Mouse (Mus musculus): ENCODE results near the gene Bmpr1b. TPM values are rescaled to one million over a fixed set of nuclear protein-coding genes. Genes with fewer than 3 reads are reported as not detected.

The Bmpr1b gene
- polyA plus RNA-seq, 1 experiment from 2014 or later = 2.1 TPM

DNA sequence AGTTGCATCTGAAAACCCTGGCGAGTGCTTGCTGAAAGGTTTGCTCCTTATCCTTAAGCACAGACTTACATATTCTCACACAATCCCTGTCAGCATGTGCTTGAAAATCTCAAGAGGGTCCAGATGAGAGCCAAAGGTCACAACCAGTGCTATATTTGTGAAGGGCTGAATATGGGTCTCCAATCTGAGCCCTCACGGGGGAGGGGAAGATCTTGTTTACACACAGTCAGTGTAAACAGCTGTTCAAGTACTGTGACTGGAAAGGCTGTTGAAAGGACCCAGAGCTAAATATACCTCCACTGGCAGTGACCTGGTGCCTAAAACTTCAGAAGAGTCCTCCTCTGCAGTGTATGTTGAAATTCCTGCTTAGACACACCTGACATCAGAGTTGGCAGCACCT lies 43.7 kb downstream of the Bmpr1b start:
- ATAC-seq (replicated peaks; ENCODE audit: low FRiP score, low TSS enrichment, low read depth) = no peak
- no peak for DNase-seq (ENCODE audit: low spot score)
- WGBS = 33% methylated on average over 2 of the region's 2 CpGs

GRCm38 (mm10) chr3:142124255-142124654 lies 45.0 kb downstream of the Bmpr1b start:
- no peaks in the 10 kb centered on the region for H3K9me3 ChIP-seq (ENCODE audit: control insufficient read depth, low read length)
- 62% methylated on average over 6 of the region's 6 CpGs for WGBS
- DNase-seq (ENCODE audit: low spot score) (no peak), ATAC-seq (replicated peaks; ENCODE audit: low FRiP score, low TSS enrichment, low read depth) (no peak)
- H3K4me2 ChIP-seq (ENCODE audit: low read length) = no peak overlapping the region
- peaks cover 7% of the 10 kb centered on the region; the same call in 1 of the 2 replicates for H3K4me1 ChIP-seq (replicated peaks; ENCODE audit: control insufficient read depth, insufficient read depth, low read length)
- no peak overlapping the region for H3K9ac ChIP-seq (ENCODE audit: low read length)
- no peaks in the 10 kb centered on the region for H3K36me3 ChIP-seq (ENCODE audit: control insufficient read depth, insufficient read depth, low read length)
- no peaks in the 10 kb centered on the region for H3K27me3 ChIP-seq (replicated peaks; ENCODE audit: control insufficient read depth, insufficient read depth, low read length)
- no peak overlapping the region for H3K27ac ChIP-seq (ENCODE audit: low read depth)
- H3K4me3 ChIP-seq (ENCODE audit: low read depth, low read length) = no peak overlapping the region

More for the DNA sequence above, 43.7 kb downstream of the Bmpr1b start:
- peaks cover 7% of the 10 kb centered on the region; the same call in 1 of the 2 replicates for H3K4me1 ChIP-seq (replicated peaks; ENCODE audit: control insufficient read depth, insufficient read depth, low read length)
- H3K4me3 ChIP-seq (ENCODE audit: low read depth, low read length) = no peak overlapping the region
- H3K9me3 ChIP-seq (ENCODE audit: control insufficient read depth, low read length) = no peaks in the 10 kb centered on the region
- H3K27me3 ChIP-seq (replicated peaks; ENCODE audit: control insufficient read depth, insufficient read depth, low read length) = no peaks in the 10 kb centered on the region
- no peaks in the 10 kb centered on the region for H3K36me3 ChIP-seq (ENCODE audit: control insufficient read depth, insufficient read depth, low read length)
- no peak overlapping the region for H3K27ac ChIP-seq (ENCODE audit: low read depth)
- no peak overlapping the region for H3K4me2 ChIP-seq (ENCODE audit: low read length)
- no peak overlapping the region for H3K9ac ChIP-seq (ENCODE audit: low read length)

DNA sequence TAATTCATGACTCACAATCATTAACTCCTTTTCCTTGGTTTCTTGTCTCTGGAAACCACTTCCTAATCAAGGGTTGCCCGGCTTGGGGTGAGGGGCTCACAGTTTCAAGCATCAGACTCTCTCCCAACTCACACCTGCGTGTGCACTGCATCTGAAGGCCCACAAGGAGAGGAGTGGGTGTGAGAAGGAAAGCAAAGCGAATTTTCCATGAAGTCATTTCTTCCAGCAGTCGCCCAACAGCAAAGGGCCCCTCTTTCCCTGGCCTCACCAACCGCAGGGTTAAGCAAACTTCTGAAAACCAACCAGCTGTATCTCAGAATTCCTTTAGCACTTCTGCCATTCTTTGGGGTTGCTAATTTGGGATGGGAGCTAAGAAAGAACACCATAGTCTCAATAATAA lies 46.8 kb downstream of the Bmpr1b start:
- WGBS = 84% methylated on average over 5 of the region's 5 CpGs
- DNase-seq (ENCODE audit: low spot score) (no peak), ATAC-seq (replicated peaks; ENCODE audit: low FRiP score, low TSS enrichment, low read depth) (no peak)
- H3K9me3 ChIP-seq (ENCODE audit: control insufficient read depth, low read length) = no peaks in the 10 kb centered on the region
- H3K4me1 ChIP-seq (replicated peaks; ENCODE audit: control insufficient read depth, insufficient read depth, low read length) = peaks cover 7% of the 10 kb centered on the region; the same call in 1 of the 2 replicates
- no peak overlapping the region for H3K4me3 ChIP-seq (ENCODE audit: low read depth, low read length)
- no peaks in the 10 kb centered on the region for H3K27me3 ChIP-seq (replicated peaks; ENCODE audit: control insufficient read depth, insufficient read depth, low read length)
- no peak overlapping the region for H3K27ac ChIP-seq (ENCODE audit: low read depth)
- H3K9ac ChIP-seq (ENCODE audit: low read length) = no peak overlapping the region
- no peak overlapping the region for H3K4me2 ChIP-seq (ENCODE audit: low read length)
- H3K36me3 ChIP-seq (ENCODE audit: control insufficient read depth, insufficient read depth, low read length) = no peaks in the 10 kb centered on the region

DNA sequence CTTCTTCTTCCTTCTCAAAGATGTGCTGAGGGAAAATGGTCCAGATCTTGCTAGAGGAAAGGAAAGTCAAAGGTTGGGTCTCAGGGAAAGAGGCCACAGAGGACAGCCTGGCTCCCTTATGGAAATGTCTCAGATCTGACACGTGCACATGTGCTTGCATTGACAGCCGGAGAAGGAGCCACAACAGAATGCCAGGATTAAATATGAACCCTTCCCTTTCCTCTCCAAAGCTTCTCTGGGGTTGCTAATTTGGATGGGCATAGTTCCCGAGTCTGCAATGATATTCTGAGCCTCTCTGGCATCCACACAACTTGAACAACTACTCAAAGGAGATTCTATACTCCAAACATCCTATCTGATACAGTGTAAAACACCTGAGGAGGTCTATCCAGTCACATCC lies 48.4 kb downstream of the Bmpr1b start:
- Histone ChIP-seq H3K4me2 (ENCODE audit: low read length) (no peak overlapping the region), H3K4me3 (ENCODE audit: low read depth, low read length) (no peak overlapping the region), H3K27ac (ENCODE audit: low read depth) (no peak overlapping the region), H3K4me1 (replicated peaks; ENCODE audit: control insufficient read depth, insufficient read depth, low read length) (peaks cover 5% of the 10 kb centered on the region; the same call in 1 of the 2 replicates), H3K9ac (ENCODE audit: low read length) (no peak overlapping the region), H3K27me3 (replicated peaks; ENCODE audit: control insufficient read depth, insufficient read depth, low read length) (no peaks in the 10 kb centered on the region), H3K36me3 (ENCODE audit: control insufficient read depth, insufficient read depth, low read length) (no peaks in the 10 kb centered on the region), H3K9me3 (ENCODE audit: control insufficient read depth, low read length) (no peaks in the 10 kb centered on the region)
- WGBS = 76% methylated on average over 3 of the region's 3 CpGs
- no peak for DNase-seq (ENCODE audit: low spot score)
- ATAC-seq (replicated peaks; ENCODE audit: low FRiP score, low TSS enrichment, low read depth) = no peak

- no peaks in the 10 kb centered on the region for H3K9me3 ChIP-seq (ENCODE audit: control insufficient read depth, low read length)
- H3K9ac ChIP-seq (ENCODE audit: low read length) = no peak overlapping the region
- H3K4me1 ChIP-seq (replicated peaks; ENCODE audit: control insufficient read depth, insufficient read depth, low read length) = no peaks in the 10 kb centered on the region
- no peak overlapping the region for H3K4me2 ChIP-seq (ENCODE audit: low read length)
- DNase-seq (ENCODE audit: low spot score) (no peak), ATAC-seq (replicated peaks; ENCODE audit: low FRiP score, low TSS enrichment, low read depth) (no peak)
- H3K27me3 ChIP-seq (replicated peaks; ENCODE audit: control insufficient read depth, insufficient read depth, low read length) = no peaks in the 10 kb centered on the region
- H3K27ac ChIP-seq (ENCODE audit: low read depth) = no peak overlapping the region
- H3K4me3 ChIP-seq (ENCODE audit: low read depth, low read length) = no peak overlapping the region
- no peaks in the 10 kb centered on the region for H3K36me3 ChIP-seq (ENCODE audit: control insufficient read depth, insufficient read depth, low read length)
- 73% methylated on average over 6 of the region's 6 CpGs for WGBS
Observed at GRCm38 (mm10) chr3:142114762-142115316, 54.4 kb downstream of the Bmpr1b start.

- Histone ChIP-seq H3K4me2 (ENCODE audit: low read length) (no peak overlapping the region), H3K27me3 (replicated peaks; ENCODE audit: control insufficient read depth, insufficient read depth, low read length) (no peaks in the 10 kb centered on the region), H3K4me3 (ENCODE audit: low read depth, low read length) (no peak overlapping the region), H3K27ac (ENCODE audit: low read depth) (no peak overlapping the region), H3K9me3 (ENCODE audit: control insufficient read depth, low read length) (no peaks in the 10 kb centered on the region), H3K36me3 (ENCODE audit: control insufficient read depth, insufficient read depth, low read length) (no peaks in the 10 kb centered on the region), H3K4me1 (replicated peaks; ENCODE audit: control insufficient read depth, insufficient read depth, low read length) (no peaks in the 10 kb centered on the region), H3K9ac (ENCODE audit: low read length) (no peak overlapping the region)
- no peak for ATAC-seq (replicated peaks; ENCODE audit: low FRiP score, low TSS enrichment, low read depth)
- WGBS = 87% methylated on average over 3 of the region's 3 CpGs
- no peak for DNase-seq (ENCODE audit: low spot score)
Observed at GRCm38 (mm10) chr3:142114190-142114589, 55.0 kb downstream of the Bmpr1b start.

- 80% methylated on average over 4 of the region's 4 CpGs for WGBS
- DNase-seq (ENCODE audit: low spot score) (no peak), ATAC-seq (replicated peaks; ENCODE audit: low FRiP score, low TSS enrichment, low read depth) (no peak)
- no peaks in the 10 kb centered on the region for H3K4me1 ChIP-seq (replicated peaks; ENCODE audit: control insufficient read depth, insufficient read depth, low read length)
- no peak overlapping the region for H3K27ac ChIP-seq (ENCODE audit: low read depth)
- no peaks in the 10 kb centered on the region for H3K36me3 ChIP-seq (ENCODE audit: control insufficient read depth, insufficient read depth, low read length)
- H3K27me3 ChIP-seq (replicated peaks; ENCODE audit: control insufficient read depth, insufficient read depth, low read length) = no peaks in the 10 kb centered on the region
- H3K4me2 ChIP-seq (ENCODE audit: low read length) = no peak overlapping the region
- no peaks in the 10 kb centered on the region for H3K9me3 ChIP-seq (ENCODE audit: control insufficient read depth, low read length)
- H3K9ac ChIP-seq (ENCODE audit: low read length) = no peak overlapping the region
- H3K4me3 ChIP-seq (ENCODE audit: low read depth, low read length) = no peak overlapping the region
Observed at GRCm38 (mm10) chr3:142113208-142113607, 56.0 kb downstream of the Bmpr1b start.

DNA sequence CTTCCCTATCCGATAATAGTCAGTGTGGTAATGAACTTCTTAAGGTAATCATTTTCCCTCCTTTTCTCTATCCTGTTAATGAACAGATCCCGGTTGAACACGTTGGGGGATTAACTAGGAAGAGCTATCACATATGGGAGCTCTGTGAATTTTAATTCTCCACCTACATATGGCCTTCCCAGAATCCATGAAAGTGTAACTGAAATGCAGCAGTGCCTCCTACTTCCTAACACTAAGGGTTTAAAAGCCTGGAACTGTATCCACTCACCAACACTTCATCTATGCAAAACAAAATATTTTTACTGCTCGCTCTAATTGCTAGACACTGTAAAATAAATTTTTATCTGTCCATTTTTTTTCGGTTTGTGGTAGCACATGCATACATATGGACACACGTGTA lies 63.0 kb downstream of the Bmpr1b start:
- Histone ChIP-seq H3K9ac (ENCODE audit: low read length) (no peak overlapping the region), H3K36me3 (ENCODE audit: control insufficient read depth, insufficient read depth, low read length) (no peaks in the 10 kb centered on the region), H3K27me3 (replicated peaks; ENCODE audit: control insufficient read depth, insufficient read depth, low read length) (no peaks in the 10 kb centered on the region), H3K27ac (ENCODE audit: low read depth) (no peak overlapping the region), H3K9me3 (ENCODE audit: control insufficient read depth, low read length) (no peaks in the 10 kb centered on the region), H3K4me1 (replicated peaks; ENCODE audit: control insufficient read depth, insufficient read depth, low read length) (no peaks in the 10 kb centered on the region), H3K4me3 (ENCODE audit: low read depth, low read length) (no peak overlapping the region), H3K4me2 (ENCODE audit: low read length) (no peak overlapping the region)
- ATAC-seq (replicated peaks; ENCODE audit: low FRiP score, low TSS enrichment, low read depth) (no peak), DNase-seq (ENCODE audit: low spot score) (no peak)
- WGBS = 87% methylated on average over 6 of the region's 6 CpGs

DNA sequence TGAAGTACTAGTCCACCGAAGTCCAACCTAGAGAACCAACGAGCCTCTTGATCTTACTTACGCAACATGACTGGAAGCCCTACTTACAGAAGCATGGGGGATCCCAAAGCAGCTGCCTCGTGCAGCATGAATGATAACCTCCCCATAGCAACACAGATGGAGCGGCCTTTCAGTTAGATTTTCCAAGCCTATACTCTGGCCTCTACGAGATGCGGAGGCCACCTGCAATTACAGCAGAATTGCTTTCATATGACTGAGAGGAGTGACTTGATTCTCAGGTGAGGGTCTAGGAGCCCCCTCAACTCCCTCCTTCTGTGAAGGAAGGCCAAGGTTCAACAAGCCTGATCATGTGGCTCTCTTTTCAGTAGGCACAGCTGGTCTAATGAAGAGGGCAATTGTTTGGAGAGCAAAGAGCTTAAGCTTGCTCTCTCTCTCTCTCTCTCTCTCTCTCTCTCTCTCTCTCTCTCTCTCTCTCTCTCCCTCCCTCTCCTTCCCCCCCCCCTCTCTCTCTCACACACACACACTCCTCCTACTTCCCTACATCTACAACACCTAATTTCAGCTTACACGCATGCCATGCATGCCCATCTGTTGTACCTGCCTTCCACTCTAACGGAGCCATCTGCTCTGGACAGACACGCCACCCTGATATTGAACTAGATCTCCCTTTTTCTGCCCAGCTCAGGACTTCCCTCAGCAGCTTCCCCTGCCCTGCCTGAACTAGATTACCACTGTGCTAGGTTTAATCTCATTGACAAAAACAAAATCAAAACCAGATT lies 65.0 kb downstream of the Bmpr1b start:
- H3K4me3 ChIP-seq (ENCODE audit: low read depth, low read length) = no peak overlapping the region
- H3K9ac ChIP-seq (ENCODE audit: low read length) = no peak overlapping the region
- no peaks in the 10 kb centered on the region for H3K9me3 ChIP-seq (ENCODE audit: control insufficient read depth, low read length)
- H3K4me2 ChIP-seq (ENCODE audit: low read length) = no peak overlapping the region
- H3K27me3 ChIP-seq (replicated peaks; ENCODE audit: control insufficient read depth, insufficient read depth, low read length) = no peaks in the 10 kb centered on the region
- no peak overlapping the region for H3K27ac ChIP-seq (ENCODE audit: low read depth)
- no peaks in the 10 kb centered on the region for H3K36me3 ChIP-seq (ENCODE audit: control insufficient read depth, insufficient read depth, low read length)
- WGBS = 91% methylated on average over 10 of the region's 10 CpGs
- no peak for DNase-seq (ENCODE audit: low spot score)
- H3K4me1 ChIP-seq (replicated peaks; ENCODE audit: control insufficient read depth, insufficient read depth, low read length) = no peaks in the 10 kb centered on the region
- ATAC-seq (replicated peaks; ENCODE audit: low FRiP score, low TSS enrichment, low read depth) = no peak

Data from intestine, embryonic 14.5 days (tissue).